Mouse (Mus musculus) ES-E14 (cell line): Measurements from ENCODE around the gene Ppox. TPM values are rescaled to one million over a fixed set of nuclear protein-coding genes. Genes with fewer than 3 reads are reported as not detected.

Experiments
- DNase-seq: peaks from one replicate; pipeline ENCODE4 v3.0.0-alpha.2; 2013; ENCODE audit warnings: low read depth, low spot score
- H3K27ac ChIP-seq: 2 replicates; pipeline ENCODE4 v1.5.1; 2012; ENCODE audit warnings: low read depth, mild to moderate bottlenecking, low read length, moderate library complexity, mixed read lengths; ENCODE audit not compliant: poor library complexity, insufficient read depth, severe bottlenecking
- H3K36me3 ChIP-seq: 2 replicates; pipeline ENCODE4 v1.6.1; 2012; ENCODE audit warnings: mild to moderate bottlenecking, low read length, moderate library complexity, mixed read lengths; ENCODE audit not compliant: control insufficient read depth, poor library complexity, insufficient read depth, severe bottlenecking
- H3K4me1 ChIP-seq, 2 experiments: fragments of 150-350 bp in 1 of 2; sonication (generic) in 1 of 2; 2 replicates each; pipeline ENCODE4 v1.6.1; 2012; ENCODE audit warnings: low read length in 2 of 2, mild to moderate bottlenecking in 1 of 2, mixed read lengths in 1 of 2; ENCODE audit not compliant: control insufficient read depth in 2 of 2, insufficient read depth in 2 of 2, poor library complexity in 1 of 2
- H3K4me3 ChIP-seq, 2 experiments: fragments of 150-350 bp in 1 of 2; sonication (generic) in 1 of 2; 2 replicates each; pipeline ENCODE4 v1.5.1; 2012; ENCODE audit warnings: low read length in 2 of 2, low read depth in 1 of 2, mild to moderate bottlenecking in 1 of 2, mixed read lengths in 1 of 2; ENCODE audit not compliant: insufficient read depth in 1 of 2, poor library complexity in 1 of 2, severe bottlenecking in 1 of 2
- H3K9ac ChIP-seq: 2 replicates; pipeline ENCODE4 v1.6.1; 2012; ENCODE audit warnings: low read depth, mild to moderate bottlenecking, low read length, mixed read lengths; ENCODE audit not compliant: poor library complexity, insufficient read depth, severe bottlenecking
- H3K9me3 ChIP-seq: fragments of 150-350 bp; sonication (generic); 2 replicates; pipeline ENCODE4 v1.6.1; 2012; ENCODE audit warnings: low read depth, mild to moderate bottlenecking, low read length; ENCODE audit not compliant: control insufficient read depth, insufficient read depth
- CHD2 ChIP-seq: IDR thresholded peaks from 2 replicates; pipeline ENCODE4 v1.6.1; 2014; ENCODE audit warnings: mild to moderate bottlenecking, low read depth, low read length, inconsistent platforms
- HCFC1 ChIP-seq: IDR thresholded peaks from 2 replicates; pipeline ENCODE4 v1.6.1; 2012; ENCODE audit warnings: low read length, inconsistent platforms, borderline replicate concordance; ENCODE audit not compliant: insufficient read depth
- MAFK ChIP-seq: IDR thresholded peaks from 2 replicates; pipeline ENCODE4 v1.6.1; 2014; ENCODE audit warnings: mild to moderate bottlenecking, low read depth, low read length, inconsistent platforms; ENCODE audit not compliant: insufficient read depth
- ZC3H11A ChIP-seq: IDR thresholded peaks from 2 replicates; pipeline ENCODE4 v1.6.1; 2012; ENCODE audit warnings: low read depth, mild to moderate bottlenecking, inconsistent platforms, low read length, borderline replicate concordance
- ZNF384 ChIP-seq: IDR thresholded peaks from 2 replicates; pipeline ENCODE4 v1.6.1; 2012; ENCODE audit warnings: low read depth, low read length, inconsistent platforms
- in situ Hi-C, 2 experiments: fragments of 600-800 bp; cut with MboI; formaldehyde crosslinking; loops; one replicate each; pipeline ENCODE4 v1.15.1; 2025; ENCODE audit warnings: low sequenced_read_pairs in 2 of 2, inconsistent platforms in 1 of 2; ENCODE audit not compliant: unreplicated experiment in 2 of 2
- total RNA-seq: library from RNA; depleted of rRNA; stranded (reverse); fragments of 300-350 nt; gene quantifications from 2 replicates; pipeline ENCODE4 v1.2.3, GENCODE M21; 2012

Ppox gene
- total RNA-seq, 1 experiment: 15.5 TPM

GRCm38 (mm10) chr1:171265971-171266744 is 14.8 kb downstream of the Ppox start:
- Histone ChIP-seq H3K27ac (no peak overlapping the region), H3K9ac (no peak overlapping the region), H3K4me1 (0 out of 4 replicates have a peak, but pooled peaks cover 0 to 4% of the 10 kb centered on the region in 2 experiments), H3K4me3 (no peak overlapping the region), H3K9me3 (no peaks in the 10 kb centered on the region), H3K36me3 (no peaks in the 10 kb centered on the region)
- in situ Hi-C loops: no loop called here
- no peak for DNase-seq
- TF ChIP-seq CHD2: no peak

GRCm38 (mm10) chr1:171263666-171264461 is 17.1 kb downstream of the Ppox start:
- no peak overlapping the region for H3K4me3 ChIP-seq
- no peaks in the 10 kb centered on the region for H3K36me3 ChIP-seq
- no peak overlapping the region for H3K9ac ChIP-seq
- TF ChIP-seq ZNF384: no peak
- no peak for TF ChIP-seq ZC3H11A
- no peak for TF ChIP-seq HCFC1
- TF ChIP-seq CHD2: no peak
- no peak for TF ChIP-seq MAFK
- H3K4me1 ChIP-seq: peaks cover 0 to 7% of the 10 kb centered on the region in 2 experiments; a peak in 1 of 4 replicates
- H3K9me3 ChIP-seq: no peaks in the 10 kb centered on the region
- in situ Hi-C loops: no loop called here
- no peak for DNase-seq
- H3K27ac ChIP-seq: no peak overlapping the region

- no peaks in the 10 kb centered on the region for H3K9me3 ChIP-seq
- TF ChIP-seq HCFC1 (no peak), CHD2 (no peak), ZC3H11A (no peak), ZNF384 (no peak), MAFK (no peak)
- no peak for DNase-seq
- H3K27ac ChIP-seq: no peak overlapping the region
- H3K9ac ChIP-seq: no peak overlapping the region
- H3K4me3 ChIP-seq: no peak overlapping the region
- no peaks in the 10 kb centered on the region for H3K36me3 ChIP-seq
- in situ Hi-C loops: no loop called here
- H3K4me1 ChIP-seq: peaks cover 0 to 7% of the 10 kb centered on the region in 2 experiments; a peak in 1 of 4 replicates
Observed at GRCm38 (mm10) chr1:171263185-171263611, 17.8 kb downstream of the Ppox start.

- no peak for DNase-seq
Observed at GRCm38 (mm10) chr1:171262594-171263130, 18.3 kb downstream of the Ppox start.

More at GRCm38 (mm10) chr1:171262594-171263130, 18.3 kb downstream of the Ppox start:
- no peak overlapping the region for H3K27ac ChIP-seq
- H3K4me3 ChIP-seq: no peak overlapping the region
- peaks cover 0 to 7% of the 10 kb centered on the region in 2 experiments; a peak in 1 of 4 replicates for H3K4me1 ChIP-seq
- no peak overlapping the region for H3K9ac ChIP-seq
- no peaks in the 10 kb centered on the region for H3K9me3 ChIP-seq
- no peaks in the 10 kb centered on the region for H3K36me3 ChIP-seq
- in situ Hi-C loops: no loop called here
- TF ChIP-seq CHD2: no peak
- TF ChIP-seq ZNF384: no peak
- TF ChIP-seq MAFK: no peak
- TF ChIP-seq ZC3H11A: no peak
- TF ChIP-seq HCFC1: no peak
